Mouse (Mus musculus): Measurements from ENCODE around the gene Lpar3.
"Not testable (repeated sequence)": the region's sequence is repeated elsewhere in the genome, so short reads cannot be mapped to it uniquely, and the experiment has no call there.

The Lpar3 gene

GRCm38 (mm10) chr3:146209759-146210158, 11.0 kb upstream of the Lpar3 start:
- DNase-seq (ENCODE audit: low spot score in 2 of 2) = not testable (repeated sequence)

GRCm38 (mm10) chr3:146211141-146211747, 9.5 kb upstream of the Lpar3 start:
- DNase-seq (ENCODE audit: low spot score in 2 of 2) = no peak

- DNase-seq (ENCODE audit: low spot score in 2 of 2) = no peak
Measured at GRCm38 (mm10) chr3:146211964-146212363, 8.8 kb upstream of the Lpar3 start.

GRCm38 (mm10) chr3:146213336-146213735, 7.4 kb upstream of the Lpar3 start:
- no peak for DNase-seq (ENCODE audit: low spot score in 2 of 2)

GRCm38 (mm10) chr3:146216561-146216960, 4.2 kb upstream of the Lpar3 start:
- no peak for DNase-seq (ENCODE audit: low spot score in 2 of 2)

GRCm38 (mm10) chr3:146224271-146224670, 3.5 kb downstream of the Lpar3 start:
- no peak for DNase-seq (ENCODE audit: low spot score in 2 of 2)

GRCm38 (mm10) chr3:146225061-146225761, 4.4 kb downstream of the Lpar3 start:
- no peak for DNase-seq (ENCODE audit: low spot score in 2 of 2)

GRCm38 (mm10) chr3:146227427-146227826, 6.7 kb downstream of the Lpar3 start:
- DNase-seq (ENCODE audit: low spot score in 2 of 2) = no peak

- DNase-seq (ENCODE audit: low spot score in 2 of 2) = no peak
Measured at GRCm38 (mm10) chr3:146228559-146229310, 8.0 kb downstream of the Lpar3 start.

- DNase-seq (ENCODE audit: low spot score in 2 of 2) = no peak
Measured at GRCm38 (mm10) chr3:146232708-146233107, 11.9 kb downstream of the Lpar3 start.

GRCm38 (mm10) chr3:146233741-146234140, 13.0 kb downstream of the Lpar3 start:
- DNase-seq (ENCODE audit: low spot score in 2 of 2) = no peak

GRCm38 (mm10) chr3:146234530-146234929, 13.8 kb downstream of the Lpar3 start:
- DNase-seq (ENCODE audit: low spot score in 2 of 2) = no peak

- DNase-seq (ENCODE audit: low spot score in 2 of 2) = no peak
Measured at GRCm38 (mm10) chr3:146236280-146236679, 15.5 kb downstream of the Lpar3 start.

GRCm38 (mm10) chr3:146237676-146238075, 16.9 kb downstream of the Lpar3 start:
- no peak for DNase-seq (ENCODE audit: low spot score in 2 of 2)

GRCm38 (mm10) chr3:146244630-146245029, 23.9 kb downstream of the Lpar3 start:
- no peak for DNase-seq (ENCODE audit: low spot score in 2 of 2)

GRCm38 (mm10) chr3:146246557-146246956, 25.8 kb downstream of the Lpar3 start:
- DNase-seq (ENCODE audit: low spot score in 2 of 2) = no peak

GRCm38 (mm10) chr3:146246992-146247391, 26.2 kb downstream of the Lpar3 start:
- DNase-seq (ENCODE audit: low spot score in 2 of 2) = no peak

- DNase-seq (ENCODE audit: low spot score in 2 of 2) = no peak
Measured at GRCm38 (mm10) chr3:146249895-146250294, 29.1 kb downstream of the Lpar3 start.

GRCm38 (mm10) chr3:146251771-146252170, 31.0 kb downstream of the Lpar3 start:
- DNase-seq (ENCODE audit: low spot score in 2 of 2) = no peak

- DNase-seq (ENCODE audit: low spot score in 2 of 2) = no peak
Measured at GRCm38 (mm10) chr3:146253736-146254320, 33.1 kb downstream of the Lpar3 start.

- no peak for DNase-seq (ENCODE audit: low spot score in 2 of 2)
Measured at GRCm38 (mm10) chr3:146255123-146255522, 34.4 kb downstream of the Lpar3 start.

GRCm38 (mm10) chr3:146257483-146258122, 36.8 kb downstream of the Lpar3 start:
- no peak for DNase-seq (ENCODE audit: low spot score in 2 of 2)

Data from frontal cortex, postnatal 36 days (tissue).